Mouse (Mus musculus): Measurements from ENCODE around the gene Cacna1a.

GRCm38 (mm10) chr8:84458853-84459252, 70.6 kb downstream of the Cacna1a start:
- no peak for TF ChIP-seq CTCF (IDR thresholded peaks at IDR 0.05; ENCODE audit: low read depth)
- TF ChIP-seq EP300 (IDR thresholded peaks at IDR 0.05; ENCODE audit: low read depth), result no peak
